Mouse (Mus musculus) lung, adult 2 months (tissue): Measurements from ENCODE around the gene Tbc1d24.

ENCODE experiments used
- CTCF ChIP-seq: fragments of 200-500 bp; IDR thresholded peaks from 2 replicates; pipeline ENCODE4 v1.5.1; 2011; ENCODE audit warnings: mild to moderate bottlenecking, low read length, control low read depth; ENCODE audit not compliant: insufficient read depth
- POLR2A ChIP-seq: fragments of 200-500 bp; IDR thresholded peaks from 2 replicates; pipeline ENCODE4 v1.6.1; 2011; ENCODE audit warnings: low read depth, mild to moderate bottlenecking, control low read depth, low read length, borderline replicate concordance; ENCODE audit errors: extremely low read depth

DNA sequence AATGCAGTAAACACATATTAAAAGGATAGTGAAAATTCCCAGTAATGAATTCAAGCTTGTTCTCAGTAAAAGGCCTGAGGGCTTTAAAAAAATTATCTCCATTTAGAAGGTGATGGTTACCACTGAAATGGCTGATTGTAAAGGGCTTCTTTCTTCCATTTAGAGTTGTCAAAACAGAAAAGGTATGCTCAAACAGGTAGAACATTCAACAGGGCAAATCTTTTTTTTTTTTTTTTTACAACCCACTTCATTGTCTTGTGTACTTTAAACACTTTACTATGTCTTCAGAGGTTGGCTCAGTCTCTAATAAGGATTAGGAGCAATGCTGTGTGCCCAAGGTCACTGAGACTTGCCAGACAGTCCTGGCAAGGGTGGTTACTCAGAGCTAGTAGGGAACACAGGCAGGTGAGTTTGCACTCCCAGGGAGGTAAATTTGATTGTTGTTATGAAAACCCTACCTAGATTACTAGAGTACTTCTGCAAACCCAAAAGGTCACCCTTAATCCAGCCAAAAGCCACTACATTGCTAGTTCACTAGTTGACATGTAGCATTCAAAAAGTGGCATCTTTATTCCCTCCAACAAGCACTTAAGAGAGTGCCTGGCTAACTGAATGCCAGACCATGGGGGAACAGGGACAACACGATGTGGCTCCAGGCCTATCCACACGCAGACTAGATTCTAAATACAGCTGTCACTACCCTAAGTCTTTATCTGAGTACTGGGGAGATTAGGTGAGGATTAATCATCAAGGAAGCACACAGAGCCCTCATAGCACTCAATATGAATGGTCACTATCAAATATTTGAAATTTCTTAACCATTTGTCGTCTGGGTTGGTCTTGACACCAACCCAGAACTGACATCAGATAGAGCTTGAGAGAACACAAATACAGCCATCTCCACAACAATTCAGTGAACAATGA is 1.5 kb downstream of the Tbc1d24 start:
- TF ChIP-seq CTCF = no peak
- TF ChIP-seq POLR2A = no peak
